Mouse (Mus musculus) megakaryocyte, embryonic 14.5 days (primary cell): Measurements from ENCODE around the gene Rnase11. TPM values are rescaled to one million over a fixed set of nuclear protein-coding genes. Genes with fewer than 3 reads are reported as not detected.

Source experiments
- H3K27me3 ChIP-seq: replicated peaks from 2 replicates; pipeline ENCODE3; 2012; ENCODE audit warnings: inconsistent platforms
- H3K36me3 ChIP-seq: replicated peaks from 2 replicates; pipeline ENCODE3; 2012; ENCODE audit warnings: low read length, inconsistent platforms, mixed read lengths
- H3K4me1 ChIP-seq: 2 replicates; pipeline ENCODE4 v1.6.1; 2012; ENCODE audit warnings: inconsistent platforms
- H3K4me3 ChIP-seq: replicated peaks from 2 replicates; pipeline ENCODE3; 2012; ENCODE audit warnings: moderate library complexity, mild to moderate bottlenecking, inconsistent platforms
- H3K9me3 ChIP-seq: 2 replicates; pipeline ENCODE4 v1.6.1; 2012; ENCODE audit warnings: inconsistent platforms
- FLI1 ChIP-seq: IDR thresholded peaks from 2 replicates; pipeline ENCODE4 v1.6.1; 2012; ENCODE audit warnings: low read length, inconsistent platforms, mixed read lengths
- GATA1 ChIP-seq: IDR thresholded peaks from 3 replicates; pipeline ENCODE4 v1.6.1; 2012; ENCODE audit warnings: mixed read lengths, low read length, inconsistent platforms, borderline replicate concordance
- polyA plus RNA-seq: library from polyadenylated mRNA; stranded (reverse); fragments of >175 nt; gene quantifications from 2 replicates; pipeline ENCODE4 v1.2.3, GENCODE M21; 2012; ENCODE audit warnings: low replicate concordance; ENCODE audit not compliant: insufficient read depth

Rnase11 gene
- polyA plus RNA-seq, 1 experiment = not detected

GRCm38 (mm10) chr14:51082599-51083581 lies 32.9 kb upstream of the Rnase11 start:
- no peak for TF ChIP-seq FLI1
- no peak for TF ChIP-seq GATA1
- Histone ChIP-seq H3K4me1 (peaks cover 34% of the 10 kb centered on the region), H3K4me3 (peak overlapping the region; percentile 91), H3K36me3 (no peaks in the 10 kb centered on the region), H3K9me3 (no peaks in the 10 kb centered on the region), H3K27me3 (peaks cover 54% of the 10 kb centered on the region)

- Histone ChIP-seq H3K4me3 (no peak overlapping the region), H3K36me3 (no peaks in the 10 kb centered on the region), H3K9me3 (no peaks in the 10 kb centered on the region), H3K4me1 (peaks cover 32% of the 10 kb centered on the region), H3K27me3 (peaks cover 54% of the 10 kb centered on the region)
- TF ChIP-seq GATA1 = no peak
- TF ChIP-seq FLI1 = no peak
Measured at GRCm38 (mm10) chr14:51081035-51081434, 31.1 kb upstream of the Rnase11 start.

GRCm38 (mm10) chr14:51079180-51079579 lies 29.2 kb upstream of the Rnase11 start:
- Histone ChIP-seq H3K4me3 (no peak overlapping the region), H3K9me3 (no peaks in the 10 kb centered on the region), H3K4me1 (peaks cover 20% of the 10 kb centered on the region), H3K27me3 (peaks cover 56% of the 10 kb centered on the region), H3K36me3 (no peaks in the 10 kb centered on the region)
- TF ChIP-seq FLI1 (no peak), GATA1 (no peak)

- H3K27me3 ChIP-seq = peaks cover 37% of the 10 kb centered on the region
- TF ChIP-seq GATA1 (no peak), FLI1 (no peak)
- H3K36me3 ChIP-seq = no peaks in the 10 kb centered on the region
- H3K9me3 ChIP-seq = no peaks in the 10 kb centered on the region
- no peak within 1 kb of the TSS for H3K4me3 ChIP-seq
- H3K4me1 ChIP-seq = peaks cover 7% of the 10 kb centered on the region
Measured at GRCm38 (mm10) chr14:51074335-51074734, 24.4 kb upstream of the Rnase11 start, which contains the start of gene Olfr750. Gene Olfr750 (minus strand): TSS chr14:51074435.

GRCm38 (mm10) chr14:51069617-51070016 lies 19.7 kb upstream of the Rnase11 start:
- no peaks in the 10 kb centered on the region for H3K9me3 ChIP-seq
- H3K36me3 ChIP-seq = no peaks in the 10 kb centered on the region
- H3K27me3 ChIP-seq = peaks cover 28% of the 10 kb centered on the region
- H3K4me1 ChIP-seq = peaks cover 23% of the 10 kb centered on the region
- TF ChIP-seq FLI1 = no peak
- no peak for TF ChIP-seq GATA1
- no peak overlapping the region for H3K4me3 ChIP-seq

GRCm38 (mm10) chr14:51068956-51069355 lies 19.0 kb upstream of the Rnase11 start:
- Histone ChIP-seq H3K27me3 (peaks cover 24% of the 10 kb centered on the region), H3K4me3 (no peak overlapping the region), H3K36me3 (no peaks in the 10 kb centered on the region), H3K4me1 (peaks cover 23% of the 10 kb centered on the region), H3K9me3 (no peaks in the 10 kb centered on the region)
- TF ChIP-seq FLI1 = no peak

- Histone ChIP-seq H3K27me3 (no peaks in the 10 kb centered on the region), H3K4me3 (no peak overlapping the region), H3K9me3 (no peaks in the 10 kb centered on the region), H3K36me3 (no peaks in the 10 kb centered on the region), H3K4me1 (peaks cover 58% of the 10 kb centered on the region)
- no peak for TF ChIP-seq FLI1
- no peak for TF ChIP-seq GATA1
Measured at GRCm38 (mm10) chr14:51060761-51061160, 10.8 kb upstream of the Rnase11 start.

GRCm38 (mm10) chr14:51057401-51057831 lies 7.5 kb upstream of the Rnase11 start, which contains the start of gene Rnase12:
Gene Rnase12 (minus strand): TSS chr14:51057661.
- Histone ChIP-seq H3K9me3 (no peaks in the 10 kb centered on the region), H3K4me3 (no peak within 1 kb of the TSS), H3K36me3 (no peaks in the 10 kb centered on the region), H3K4me1 (peaks cover 51% of the 10 kb centered on the region), H3K27me3 (no peaks in the 10 kb centered on the region)
- no peak for TF ChIP-seq FLI1
- TF ChIP-seq GATA1 = no peak

GRCm38 (mm10) chr14:51054243-51055237 lies 4.6 kb upstream of the Rnase11 start:
- no peak for TF ChIP-seq GATA1
- no peak for TF ChIP-seq FLI1
- Histone ChIP-seq H3K4me3 (no peak overlapping the region), H3K4me1 (peaks cover 29% of the 10 kb centered on the region), H3K36me3 (no peaks in the 10 kb centered on the region), H3K27me3 (peaks cover under 1% of the 10 kb centered on the region), H3K9me3 (no peaks in the 10 kb centered on the region)
